Mouse (Mus musculus): Measurements from ENCODE around the gene Fbxo11.
"Not testable (repeated sequence)": the region's sequence is repeated elsewhere in the genome, so short reads cannot be mapped to it uniquely, and the experiment has no call there.

The Fbxo11 gene

DNA sequence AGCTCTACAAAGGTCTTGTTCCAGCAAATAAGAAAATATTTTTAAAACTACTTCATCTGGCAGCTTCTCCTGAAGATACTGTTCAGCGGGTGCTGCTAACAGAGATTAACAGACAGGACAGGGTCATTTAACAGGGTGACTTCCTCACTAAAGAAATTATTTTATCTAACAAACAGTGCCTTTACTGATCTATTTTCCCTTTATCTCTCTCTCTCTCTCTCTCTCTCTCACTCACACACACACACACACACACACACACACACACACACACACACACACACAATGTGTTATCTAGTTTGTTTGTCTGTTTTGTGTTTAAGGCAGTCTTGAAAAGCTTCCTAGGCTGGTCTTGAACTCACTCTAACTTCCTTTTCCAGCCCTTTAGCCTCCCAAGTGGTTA lies 50.6 kb downstream of the Fbxo11 start:
- DNase-seq (ENCODE audit: low spot score): no peak

DNA sequence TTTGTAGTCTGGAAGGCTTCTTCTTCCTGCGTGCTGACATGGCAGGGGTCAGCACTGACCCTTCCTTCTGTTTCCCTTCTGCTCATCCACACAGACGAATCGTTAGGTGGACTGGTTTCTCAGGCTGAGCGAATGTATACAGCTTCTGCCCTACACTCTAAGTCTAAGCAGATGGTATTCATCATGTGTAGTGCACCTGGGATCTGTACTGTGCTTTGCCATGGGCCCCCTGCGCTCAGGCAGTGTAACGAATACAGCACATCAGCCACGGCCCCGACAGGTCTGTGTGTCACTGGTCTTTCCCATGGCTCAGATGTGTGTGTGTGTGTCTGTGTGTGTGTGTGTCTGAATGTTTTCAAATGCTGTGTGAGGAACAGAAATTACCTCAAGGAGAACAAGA lies 58.1 kb downstream of the Fbxo11 start:
- DNase-seq (ENCODE audit: low spot score): no peak

DNA sequence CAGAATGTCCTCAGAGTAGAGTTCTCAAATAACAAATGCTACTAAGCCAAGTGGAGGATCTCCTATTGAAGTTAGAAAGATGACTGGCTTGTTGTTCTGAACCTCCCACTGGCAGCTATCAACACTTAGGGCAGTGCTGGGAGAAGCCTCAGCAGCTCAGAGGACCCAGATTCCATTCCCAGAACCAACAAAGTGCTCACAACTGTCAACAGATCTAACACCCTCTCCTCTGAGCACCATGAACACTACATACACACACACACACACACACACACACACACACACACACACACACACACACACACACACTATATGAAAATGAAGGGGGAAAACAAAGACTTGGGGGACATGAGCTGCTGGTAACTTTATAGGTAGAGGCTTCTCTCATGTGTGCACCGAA lies 60.2 kb downstream of the Fbxo11 start:
- no peak for DNase-seq (ENCODE audit: low spot score)

DNA sequence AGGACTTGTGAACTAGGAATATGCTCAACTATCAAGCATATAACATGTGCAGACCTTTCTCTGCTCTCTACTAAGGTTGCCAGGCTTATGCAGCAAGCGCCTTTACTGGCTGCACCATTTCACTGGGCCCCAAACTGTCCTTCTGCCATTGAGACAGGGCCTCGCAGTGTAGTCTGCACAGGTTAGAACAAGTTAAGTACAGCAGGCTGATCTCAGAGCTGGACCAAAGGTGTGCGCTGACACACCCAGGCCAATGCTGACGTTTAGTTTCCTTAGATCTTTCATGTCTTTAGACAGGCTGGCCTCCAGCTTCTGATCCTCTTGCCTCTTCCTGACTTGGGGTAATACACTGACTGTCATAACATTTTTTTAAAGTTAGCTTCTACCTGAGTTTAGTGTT lies 67.3 kb downstream of the Fbxo11 start:
- DNase-seq (ENCODE audit: low spot score): no peak

DNA sequence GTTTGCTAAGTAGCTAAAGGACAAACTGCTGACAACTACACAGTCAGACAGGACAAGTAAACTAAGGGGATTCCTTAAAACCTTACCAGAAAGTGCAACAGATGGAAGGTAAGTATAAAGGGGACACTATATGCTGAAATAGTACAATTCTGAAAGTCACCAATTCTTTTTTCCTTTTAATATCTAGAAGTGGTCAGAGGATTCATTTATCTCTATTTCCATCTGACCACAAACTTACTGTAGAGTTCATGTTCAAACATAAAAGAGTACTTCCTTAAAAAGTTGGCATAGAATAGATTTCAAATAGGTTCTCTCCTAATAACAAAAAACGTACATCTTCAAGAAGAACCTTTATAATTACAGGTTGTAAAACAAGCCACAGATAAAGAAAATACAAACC lies 71.8 kb downstream of the Fbxo11 start:
- no peak for DNase-seq (ENCODE audit: low spot score)

DNA sequence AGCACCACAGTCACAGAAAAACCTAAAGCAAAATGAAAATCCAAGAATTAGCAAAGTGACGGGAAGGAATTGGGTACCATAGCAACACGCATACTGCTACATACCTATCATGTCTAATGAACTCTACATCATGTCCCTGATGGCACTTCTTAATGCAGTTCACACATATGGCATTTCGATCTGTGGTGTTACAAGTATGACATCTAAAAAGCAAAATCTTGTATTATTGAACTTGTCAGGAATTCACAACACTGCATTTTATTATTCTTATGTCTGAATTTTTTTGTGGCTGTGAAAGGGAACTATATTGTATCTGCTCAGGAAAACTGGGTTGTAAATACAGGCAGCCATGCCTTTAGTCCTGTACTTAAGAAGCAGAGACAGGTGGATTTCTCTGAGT lies 72.9 kb downstream of the Fbxo11 start:
- DNase-seq (ENCODE audit: low spot score): no peak

DNA sequence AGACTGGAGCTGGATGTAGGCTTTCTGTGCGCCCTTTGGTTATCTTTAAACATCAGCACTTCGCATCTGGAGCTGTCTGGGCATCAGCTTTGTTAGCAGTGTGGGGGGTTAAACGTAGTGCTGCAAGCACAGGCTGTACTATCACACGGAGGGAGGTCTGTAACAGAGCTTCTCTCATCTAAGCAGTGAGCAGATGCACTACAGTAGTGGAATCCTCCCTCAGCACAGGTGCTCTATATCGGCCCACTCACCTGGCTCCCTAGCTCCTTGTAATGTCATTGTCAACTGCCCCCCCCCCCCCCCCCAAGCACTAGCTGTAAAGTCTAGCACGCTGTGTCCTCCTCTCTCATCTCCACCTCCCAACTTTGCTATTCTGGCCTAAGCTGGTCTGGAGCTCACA lies 77.6 kb downstream of the Fbxo11 start:
- no peak for DNase-seq (ENCODE audit: low spot score)

DNA sequence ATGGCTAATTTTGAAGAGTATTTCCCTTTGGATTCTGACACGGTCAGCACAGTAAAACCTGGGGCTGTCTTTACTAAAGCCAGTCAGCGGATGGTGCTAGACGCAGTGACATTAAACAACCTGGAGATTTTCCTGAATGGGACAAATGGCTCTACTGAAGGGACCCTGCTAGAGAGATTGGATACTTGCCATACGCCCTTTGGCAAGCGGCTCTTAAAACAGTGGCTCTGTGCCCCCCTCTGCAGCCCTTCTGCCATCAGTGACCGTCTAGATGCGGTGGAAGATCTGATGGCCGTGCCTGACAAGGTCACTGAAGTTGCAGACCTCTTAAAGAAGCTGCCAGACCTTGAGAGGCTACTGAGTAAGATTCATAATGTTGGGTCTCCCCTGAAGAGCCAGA lies 79.2 kb downstream of the Fbxo11 start:
- DNase-seq (ENCODE audit: low spot score): no peak

DNA sequence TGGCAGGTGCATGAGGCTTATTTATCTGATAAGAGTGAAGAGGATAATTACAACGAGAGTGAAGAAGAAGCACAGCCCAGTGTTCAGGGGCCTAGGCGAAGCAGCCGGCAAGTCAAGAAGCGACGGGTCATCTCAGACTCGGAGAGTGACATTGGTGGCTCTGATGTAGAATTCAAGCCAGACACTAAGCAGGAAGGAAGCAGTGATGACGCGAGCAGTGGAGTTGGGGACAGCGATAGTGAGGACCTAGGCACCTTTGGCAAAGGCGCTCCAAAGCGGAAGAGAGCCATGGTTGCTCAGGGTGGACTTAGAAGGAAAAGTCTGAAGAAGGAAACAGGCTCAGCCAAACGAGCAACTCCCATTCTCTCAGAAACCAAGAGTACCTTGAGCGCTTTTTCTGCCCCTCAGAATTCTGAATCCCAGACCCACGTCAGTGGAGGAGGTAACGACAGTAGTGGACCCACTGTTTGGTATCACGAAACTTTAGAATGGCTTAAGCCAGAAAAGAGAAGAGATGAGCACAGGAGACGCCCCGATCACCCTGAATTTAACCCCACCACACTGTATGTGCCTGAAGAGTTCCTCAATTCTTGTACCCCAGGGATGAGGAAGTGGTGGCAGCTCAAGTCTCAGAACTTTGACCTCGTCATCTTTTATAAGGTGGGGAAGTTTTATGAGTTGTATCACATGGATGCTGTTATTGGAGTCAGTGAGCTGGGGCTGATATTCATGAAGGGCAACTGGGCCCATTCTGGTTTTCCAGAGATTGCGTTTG lies 80.5 kb downstream of the Fbxo11 start:
- no peak for DNase-seq (ENCODE audit: low spot score)

DNA sequence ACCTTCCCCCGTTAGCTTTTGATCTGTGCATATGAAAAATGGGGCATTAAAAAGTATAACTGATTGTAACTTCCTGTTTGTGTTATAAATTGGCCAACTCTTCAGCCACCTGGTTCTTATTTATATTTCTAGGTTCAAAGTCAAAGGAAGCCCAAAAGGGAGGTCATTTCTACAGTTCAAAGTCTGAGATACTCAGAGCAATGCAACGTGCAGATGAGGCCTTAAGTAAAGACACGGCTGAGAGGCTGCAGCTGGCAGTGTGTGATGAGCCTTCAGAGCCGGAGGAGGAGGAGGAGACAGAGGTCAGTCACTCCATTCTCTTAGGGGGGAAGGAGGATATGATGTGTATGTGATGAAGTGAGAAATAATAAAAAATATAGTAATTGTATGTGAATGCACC lies 81.8 kb downstream of the Fbxo11 start:
- no peak for DNase-seq (ENCODE audit: low spot score)

DNA sequence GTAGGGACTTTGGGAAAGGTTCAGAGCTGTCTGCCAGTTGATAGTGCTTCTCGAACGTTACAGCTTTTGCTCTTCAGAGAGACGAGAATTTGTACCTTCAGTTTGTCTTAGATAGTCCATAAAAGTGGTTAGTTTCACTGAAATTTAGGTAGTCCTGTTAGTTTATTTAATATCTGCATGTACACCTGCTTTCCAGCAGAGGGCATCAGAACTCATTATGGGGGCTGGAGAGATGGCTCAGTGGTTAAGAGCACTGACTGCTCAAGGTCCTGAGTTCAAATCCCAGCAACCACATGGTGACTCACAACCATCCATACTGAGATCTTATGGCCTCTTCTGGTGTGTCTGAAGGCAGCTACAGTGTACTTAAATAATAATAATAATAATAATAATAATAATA lies 83.0 kb downstream of the Fbxo11 start:
- DNase-seq (ENCODE audit: low spot score): no peak

DNA sequence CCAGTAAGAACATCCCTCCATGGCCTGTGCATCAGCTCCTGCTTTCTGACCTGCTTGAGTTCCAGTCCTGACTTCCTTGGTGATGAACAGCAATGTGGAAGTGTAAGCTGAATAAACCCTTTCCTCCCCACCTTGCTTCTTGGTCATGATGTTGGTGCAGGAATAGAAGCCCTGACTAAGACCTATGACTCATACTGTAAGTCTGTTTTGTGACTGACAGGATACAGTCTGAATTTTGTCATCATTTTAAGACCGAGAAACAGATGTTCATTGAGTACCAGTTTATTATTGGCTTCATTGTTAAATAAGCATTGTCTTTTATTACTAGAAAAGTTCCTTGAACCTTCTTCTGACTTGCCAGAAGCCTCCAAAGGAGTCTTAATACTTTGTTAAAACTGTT lies 85.4 kb downstream of the Fbxo11 start:
- DNase-seq (ENCODE audit: low spot score): not testable (repeated sequence)

DNA sequence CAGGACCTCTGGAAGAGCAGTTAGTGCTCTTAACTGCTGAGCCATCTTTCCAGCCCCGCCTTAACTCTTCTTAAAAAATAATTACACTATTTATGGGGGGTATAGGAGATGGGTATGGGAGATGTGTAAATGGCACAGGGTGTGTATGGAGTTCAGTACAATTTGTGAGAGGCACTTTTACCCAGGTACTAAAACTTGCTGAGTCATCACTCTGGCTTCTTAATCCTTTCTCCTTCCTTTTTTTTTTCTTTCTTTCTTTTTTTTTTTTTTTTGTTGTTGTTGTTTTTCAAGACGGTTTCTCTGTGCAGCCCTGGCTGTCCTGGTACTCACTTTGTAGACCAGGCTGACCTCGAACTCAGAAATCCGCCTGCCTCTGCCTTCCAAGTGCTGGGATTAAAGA lies 88.2 kb downstream of the Fbxo11 start:
- peak; percentile 24 for DNase-seq (ENCODE audit: low spot score)

DNA sequence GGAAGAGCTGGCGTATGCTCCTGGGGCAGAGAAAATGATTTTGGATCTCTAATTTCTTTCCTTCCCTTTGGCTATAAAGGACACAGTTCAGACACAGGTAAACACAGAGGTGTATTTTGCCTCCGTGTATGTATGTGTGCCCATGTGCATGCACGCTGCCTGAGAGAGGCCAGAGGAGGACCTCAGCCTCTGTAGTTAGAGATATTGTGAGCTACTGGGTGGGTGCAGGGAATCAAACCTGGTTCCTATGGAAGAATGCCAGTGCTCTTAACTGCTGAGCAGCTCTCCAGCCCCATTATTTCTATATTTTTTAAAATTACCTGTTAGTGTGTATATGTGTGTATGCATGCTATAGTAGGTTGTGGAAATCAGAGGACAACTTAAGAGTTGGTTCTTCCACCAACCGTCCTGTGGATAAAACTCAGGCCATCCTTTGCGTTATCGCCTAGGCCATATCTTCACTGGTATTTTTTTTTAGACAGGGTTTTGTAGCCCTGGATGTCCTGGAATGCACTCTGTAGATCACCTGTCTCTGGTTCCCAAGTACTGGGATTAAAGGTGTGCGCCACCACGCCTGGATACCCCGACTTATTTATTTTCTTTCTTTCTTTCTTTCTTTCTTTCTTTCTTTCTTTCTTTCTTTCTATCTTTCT lies 88.8 kb downstream of the Fbxo11 start:
- peak; percentile 27 for DNase-seq (ENCODE audit: low spot score)

DNA sequence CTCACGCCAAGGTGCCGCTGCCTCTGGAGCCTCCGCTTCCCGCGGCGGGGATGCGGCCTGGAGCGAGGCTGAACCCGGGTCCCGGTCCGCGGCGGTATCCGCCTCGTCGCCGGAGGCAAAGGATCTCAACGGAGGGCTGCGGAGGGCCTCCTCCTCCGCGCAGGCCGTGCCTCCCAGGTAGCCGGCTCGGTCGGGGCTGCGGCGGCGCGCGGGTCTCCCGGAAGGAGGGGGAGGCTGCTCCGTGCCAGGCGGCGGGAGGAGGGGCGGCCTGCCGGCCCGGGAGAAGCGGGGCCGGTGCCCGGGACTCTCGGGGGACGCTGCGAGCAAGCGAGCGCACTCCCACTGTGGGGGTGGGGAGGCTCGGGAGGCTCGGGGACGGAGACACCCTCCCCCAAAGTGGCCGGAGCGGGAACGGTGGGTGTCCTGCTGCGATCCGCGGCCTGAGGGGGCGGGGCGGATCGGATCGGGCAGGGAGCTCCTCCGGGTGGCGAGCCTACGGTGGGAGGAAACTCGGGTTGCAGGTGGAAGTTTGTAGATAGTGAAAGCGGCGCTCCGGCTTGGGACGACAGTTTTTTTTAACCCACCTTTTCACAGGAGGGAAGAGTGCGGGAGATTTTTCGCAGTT lies 89.8 kb downstream of the Fbxo11 start:
- peak; percentile 67 for DNase-seq (ENCODE audit: low spot score)

DNA sequence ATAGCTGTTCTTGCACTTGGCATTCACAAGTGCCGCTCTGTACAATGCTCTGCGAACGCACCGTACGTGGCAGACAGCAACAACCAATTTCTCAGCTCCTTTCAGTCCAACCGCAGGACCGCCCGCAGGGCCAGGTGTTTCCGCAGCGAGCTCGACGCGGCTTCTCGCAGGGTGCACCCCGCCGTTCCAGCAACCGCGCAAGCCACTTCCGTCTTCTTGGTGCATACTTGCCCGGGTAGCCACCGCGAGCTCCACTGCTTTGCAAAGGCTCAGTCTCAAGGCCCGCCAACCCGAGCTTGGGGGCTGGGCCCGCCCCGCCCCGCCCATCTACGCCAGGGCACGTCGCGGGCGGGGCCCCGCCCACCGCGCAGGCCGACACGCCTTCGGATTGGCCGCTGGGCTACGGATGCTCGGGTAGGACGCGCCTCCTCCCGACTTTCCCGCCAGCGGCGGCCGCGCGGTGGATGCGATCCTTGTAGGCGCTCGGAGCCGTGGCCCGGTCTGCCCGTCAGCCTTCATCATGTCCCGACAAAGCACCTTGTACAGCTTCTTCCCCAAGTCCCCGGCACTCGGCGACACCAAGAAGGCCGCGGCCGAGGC lies 90.4 kb downstream of the Fbxo11 start, which contains the start of gene Msh6:
TSS of gene Msh6 (plus strand) at position 434 of the 600 bp plus-strand sequence.
- DNase-seq (ENCODE audit: low spot score): peak; percentile 88

DNA sequence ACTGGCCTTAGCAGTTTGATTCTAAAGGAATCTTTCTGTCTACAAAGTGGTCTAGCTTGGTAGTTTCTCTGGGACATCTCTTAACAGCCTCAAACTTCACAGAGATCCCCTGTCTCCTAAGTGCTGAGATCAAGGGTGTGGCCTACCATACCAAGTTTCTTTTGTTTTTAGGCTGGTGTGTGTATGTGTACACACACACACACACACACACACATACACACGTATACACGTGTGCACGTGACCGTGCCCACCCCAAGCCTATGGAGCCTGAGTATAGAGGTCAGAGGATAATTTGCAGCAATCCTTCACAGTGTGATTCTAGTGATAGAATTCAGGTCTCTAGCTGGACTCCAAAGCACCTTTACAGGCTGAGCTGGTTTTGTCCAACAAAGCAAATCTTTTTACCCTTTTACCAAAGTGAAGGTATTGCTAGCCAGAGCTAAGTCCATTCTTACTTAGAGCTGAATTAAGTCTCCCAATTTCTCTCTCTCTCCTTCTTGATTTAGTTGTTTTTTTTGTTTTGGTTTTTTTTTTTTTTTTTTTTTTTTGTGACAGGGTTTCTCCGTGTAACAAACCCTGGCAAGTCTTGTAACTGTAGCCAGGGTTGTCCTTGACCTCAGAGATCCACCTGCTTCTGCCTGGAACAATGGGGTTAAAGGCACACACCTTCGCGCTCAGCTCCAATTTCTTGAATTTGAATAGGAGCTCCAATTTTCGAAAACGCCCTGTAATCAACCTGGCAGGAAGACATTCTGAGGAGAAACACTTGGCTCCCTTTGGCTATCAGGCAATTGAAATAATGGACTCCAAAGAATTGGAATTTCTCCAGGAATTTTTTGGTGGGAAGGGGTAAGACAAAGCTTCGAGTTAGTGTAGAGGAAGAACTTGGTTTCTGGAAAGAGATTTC lies 91.6 kb downstream of the Fbxo11 start:
- no peak for DNase-seq (ENCODE audit: low spot score)

DNA sequence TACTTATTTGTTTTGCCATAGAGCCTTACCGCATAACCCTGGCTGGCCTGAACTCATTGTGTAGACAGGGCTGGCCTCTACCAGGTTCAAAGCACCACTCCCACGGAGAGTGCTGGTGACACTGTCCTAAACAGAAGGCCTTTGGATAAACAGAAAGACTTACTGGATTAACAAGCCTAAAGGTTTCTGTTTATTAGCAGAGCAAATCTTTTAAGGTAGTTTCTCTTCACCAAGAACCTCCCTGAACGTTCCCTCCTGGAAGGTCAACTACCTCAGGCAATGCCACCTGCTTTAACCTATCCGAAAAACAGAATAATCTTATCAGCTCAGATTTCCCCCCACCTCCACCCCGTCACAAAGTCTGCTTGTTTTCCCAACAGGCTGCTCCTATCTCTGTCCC lies 92.2 kb downstream of the Fbxo11 start:
- DNase-seq (ENCODE audit: low spot score): no peak

DNA sequence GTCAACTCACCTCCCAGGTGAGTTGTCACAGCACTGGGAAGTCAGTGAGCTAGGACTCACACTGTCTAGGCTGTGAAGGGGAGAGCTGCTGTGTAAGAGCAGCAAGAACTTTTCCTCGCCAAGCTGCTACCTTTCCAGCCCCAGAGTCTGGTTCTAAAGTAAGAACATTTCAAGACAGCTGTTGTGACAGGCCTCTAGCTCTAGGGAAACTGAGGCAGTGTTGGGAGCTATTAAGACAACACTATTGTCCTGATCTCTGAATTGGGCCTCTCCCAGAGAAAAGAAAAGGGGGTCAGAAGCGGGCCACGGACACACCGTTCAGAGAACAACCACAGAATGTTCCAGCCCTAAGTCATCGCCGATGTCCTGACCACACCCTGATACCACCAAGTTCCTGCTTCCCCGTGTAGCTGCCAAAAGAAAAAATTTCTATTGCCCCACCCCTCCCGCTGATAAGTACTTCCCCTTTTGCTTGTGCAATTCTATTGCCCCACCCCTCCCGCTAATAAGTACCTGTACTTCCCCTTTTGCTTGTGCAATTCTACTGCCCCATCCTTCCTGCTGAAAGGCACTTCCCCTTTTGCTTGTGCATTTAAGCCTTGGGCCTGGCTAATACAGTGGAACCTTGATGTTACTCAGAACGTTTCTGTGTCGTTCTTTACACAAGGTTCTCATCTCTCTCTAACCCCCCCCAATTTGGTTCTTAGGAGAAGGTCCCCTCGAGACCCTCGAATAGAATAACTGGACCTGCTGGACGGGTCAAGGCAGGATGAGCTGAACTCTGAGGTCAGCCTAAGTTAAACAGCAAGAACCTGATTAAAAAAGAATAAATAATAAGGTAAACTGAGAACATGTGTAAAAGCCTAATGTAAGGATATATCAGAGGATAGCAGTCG lies 93.1 kb downstream of the Fbxo11 start:
- not testable (repeated sequence) for DNase-seq (ENCODE audit: low spot score)

DNA sequence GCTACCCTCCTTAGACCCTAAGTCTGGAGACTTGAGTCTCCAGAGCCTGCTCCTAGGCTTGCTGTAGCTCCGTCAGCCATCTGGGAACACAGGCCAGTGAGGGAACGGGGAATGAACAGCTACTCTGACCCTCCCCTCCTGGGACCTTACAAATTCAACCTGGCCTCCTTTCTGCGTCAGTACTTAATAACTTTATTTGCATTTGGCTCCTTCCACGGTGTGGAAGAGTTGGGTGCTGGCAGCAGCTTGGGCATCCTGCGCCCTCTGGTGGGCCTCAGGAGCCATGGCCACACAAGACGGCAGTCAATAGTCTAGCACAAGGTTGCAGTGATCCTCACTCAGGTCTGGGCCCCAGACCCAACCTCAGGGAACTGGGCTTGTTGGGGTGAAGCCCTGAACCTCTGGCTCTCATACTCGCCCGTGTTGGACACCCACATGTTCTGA lies 96.6 kb downstream of the Fbxo11 start:
- not testable (repeated sequence) for DNase-seq (ENCODE audit: low spot score)

Measured in c-Kit-positive CD71-positive TER-119-positive erythroid progenitor cells, embryonic 14.5 days (primary cell).